Mouse (Mus musculus) liver, postnatal 0 days (tissue): Measurements from ENCODE around the gene Shisa6.

Source experiments
- CTCF ChIP-seq: sonication (generic); IDR thresholded peaks from 2 replicates; pipeline ENCODE4 v1.5.1; 2016; ENCODE audit warnings: antibody characterized with exemption, low read depth
- EP300 ChIP-seq: IDR thresholded peaks from 2 replicates; pipeline ENCODE4 v1.6.1; 2016; ENCODE audit warnings: antibody characterized with exemption, low read depth, mild to moderate bottlenecking

DNA sequence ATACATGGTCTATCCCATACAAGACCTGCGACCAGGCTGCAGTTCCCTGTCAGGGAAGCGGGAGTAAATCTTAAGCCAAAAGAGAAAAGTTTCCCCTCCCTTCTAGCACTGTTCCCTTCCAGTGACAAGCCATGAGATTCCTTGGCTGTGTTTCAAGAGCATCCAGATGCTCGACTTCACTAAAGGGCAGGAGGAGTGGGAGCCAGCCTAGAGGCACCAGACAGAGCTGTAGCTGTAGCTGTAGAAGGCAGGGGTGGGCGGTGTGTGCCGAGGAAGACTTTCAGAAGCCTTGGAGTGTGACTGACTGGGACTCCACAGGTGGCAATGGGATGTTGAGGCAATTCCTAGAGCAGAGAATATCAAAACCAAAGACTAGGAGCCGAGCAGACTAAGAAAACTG lies 43.3 kb downstream of the Shisa6 start:
- no peak for TF ChIP-seq CTCF
- no peak for TF ChIP-seq EP300
